Mouse (Mus musculus) kidney, adult 2 months (tissue): ENCODE measurements around the gene Chrne. TPM values are rescaled to one million over a fixed set of nuclear protein-coding genes. Genes with fewer than 3 reads are reported as not detected.
"Not testable (repeated sequence)": the region's sequence is repeated elsewhere in the genome, so short reads cannot be mapped to it uniquely, and the experiment has no call there.

ENCODE experiments used
- DNase-seq: peaks from one replicate; pipeline ENCODE4 v3.0.0; 2021
- H3K27ac ChIP-seq: fragments of 200-500 bp; 2 replicates; pipeline ENCODE4 v1.5.1; 2012; ENCODE audit warnings: low read depth, low read length, control low read depth, inconsistent platforms; ENCODE audit not compliant: insufficient read depth
- H3K27me3 ChIP-seq: fragments of 200-500 bp; replicated peaks from 2 replicates; pipeline ENCODE4 v1.6.1; 2012; ENCODE audit warnings: mild to moderate bottlenecking, moderate library complexity, low read length, inconsistent platforms; ENCODE audit not compliant: control insufficient read depth, insufficient read depth
- H3K36me3 ChIP-seq: fragments of 200-500 bp; 2 replicates; pipeline ENCODE4 v1.6.1; 2012; ENCODE audit warnings: mild to moderate bottlenecking, moderate library complexity, low read length, inconsistent platforms; ENCODE audit not compliant: control insufficient read depth, insufficient read depth
- H3K4me1 ChIP-seq: fragments of 200-500 bp; 2 replicates; pipeline ENCODE4 v1.6.1; 2011; ENCODE audit warnings: low read length; ENCODE audit not compliant: control insufficient read depth, insufficient read depth
- H3K4me3 ChIP-seq: fragments of 200-500 bp; 2 replicates; pipeline ENCODE4 v1.5.1; 2011; ENCODE audit warnings: mild to moderate bottlenecking, low read depth, low read length, control low read depth; ENCODE audit not compliant: insufficient read depth
- CTCF ChIP-seq: fragments of 200-500 bp; conservative IDR thresholded peaks from 2 replicates; pipeline ENCODE4 v1.5.1; 2011; ENCODE audit warnings: low read depth, mild to moderate bottlenecking, control low read depth, low read length, moderate library complexity, mixed read lengths; ENCODE audit not compliant: insufficient read depth, insufficient read length
- POLR2A ChIP-seq: fragments of 200-500 bp; IDR thresholded peaks from one replicate; pipeline ENCODE4 v1.6.1; 2011; ENCODE audit warnings: low read depth, low read length, control low read depth
- WGBS: fragments of 180-500 bp; shearing (Covaris S2); methylation state at CpG from one replicate; pipeline ENCODE4 v1.1.7; 2018; 5-methylcytosine and 5-hydroxymethylcytosine counted together
- polyA plus RNA-seq: library from polyadenylated mRNA; depleted of rRNA; stranded (reverse); fragments of >200 nt; gene quantifications from 2 replicates; pipeline ENCODE4 v1.2.3, GENCODE M21; 2012; rRNA removed

Chrne gene
- polyA plus RNA-seq, 1 experiment: 1.0 TPM

- H3K27ac ChIP-seq: 0 out of 2 replicates have a peak overlapping the region, but pooled peaks have one; percentile 7
- H3K27me3 ChIP-seq: no peaks in the 10 kb centered on the region
- 31% methylated on average over 3 of the region's 3 CpGs for WGBS
- no peaks in the 10 kb centered on the region for H3K36me3 ChIP-seq
- no peak overlapping the region for H3K4me3 ChIP-seq
- peaks cover 34% of the 10 kb centered on the region for H3K4me1 ChIP-seq
- TF ChIP-seq POLR2A: no peak
- TF ChIP-seq CTCF: no peak
- peak; percentile 43 for DNase-seq
Measured at GRCm38 (mm10) chr11:70577201-70577600, 41.8 kb downstream of the Chrne start.

DNA sequence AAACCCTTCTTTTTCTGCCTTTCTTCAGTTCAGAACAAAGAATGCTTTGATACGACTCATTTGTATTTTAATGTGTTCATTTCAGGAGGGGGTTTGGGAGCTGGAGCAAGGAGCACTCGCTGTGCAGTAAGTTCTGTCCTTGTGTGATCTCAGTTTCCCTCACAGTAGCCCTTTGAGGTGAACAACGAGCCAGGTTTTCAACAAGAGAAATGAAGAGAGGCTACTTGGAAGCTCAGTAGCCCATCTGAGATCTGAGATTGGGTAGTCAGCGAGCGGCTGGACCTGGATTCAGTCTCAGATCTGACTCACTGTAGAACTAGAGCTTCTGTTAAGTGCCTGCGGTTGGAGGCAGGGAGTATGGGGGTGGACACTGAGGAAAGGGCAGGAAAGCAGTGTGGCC lies 45.1 kb downstream of the Chrne start:
- no peak for DNase-seq
- peaks cover 29% of the 10 kb centered on the region for H3K4me1 ChIP-seq
- WGBS: 74% methylated on average over 6 of the region's 6 CpGs
- no peak overlapping the region for H3K27ac ChIP-seq
- TF ChIP-seq CTCF: no peak
- H3K36me3 ChIP-seq: no peaks in the 10 kb centered on the region
- no peaks in the 10 kb centered on the region for H3K27me3 ChIP-seq
- H3K4me3 ChIP-seq: no peak overlapping the region

GRCm38 (mm10) chr11:70572348-70572902 lies 46.6 kb downstream of the Chrne start:
- DNase-seq: no peak
- no peak overlapping the region for H3K27ac ChIP-seq
- TF ChIP-seq CTCF (no peak), POLR2A (no peak)
- H3K36me3 ChIP-seq: no peaks in the 10 kb centered on the region
- no peaks in the 10 kb centered on the region for H3K27me3 ChIP-seq
- WGBS: 22% methylated on average over 5 of the region's 5 CpGs
- no peak overlapping the region for H3K4me3 ChIP-seq
- H3K4me1 ChIP-seq: peaks cover 24% of the 10 kb centered on the region

DNA sequence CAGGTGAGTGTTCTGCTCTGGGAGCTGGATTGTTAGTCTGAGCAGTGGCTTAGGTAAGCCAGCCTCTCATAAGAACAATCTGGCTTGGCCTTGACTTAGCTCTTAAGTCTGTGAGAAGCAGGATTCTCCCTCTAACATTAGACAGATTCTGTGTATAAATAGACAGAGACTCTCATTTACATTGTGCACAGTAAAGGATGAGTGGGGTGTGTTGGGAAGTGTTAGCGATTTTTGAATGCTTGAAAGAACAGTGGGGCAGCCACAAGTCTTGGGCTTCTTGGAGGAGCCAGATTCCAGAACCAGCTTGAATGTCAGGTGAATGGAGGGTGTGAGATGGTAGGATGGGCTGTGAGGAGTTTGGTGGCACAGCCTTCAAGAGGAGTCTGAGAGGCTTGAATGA lies 47.4 kb downstream of the Chrne start:
- TF ChIP-seq POLR2A (no peak), CTCF (no peak)
- H3K4me1 ChIP-seq: peaks cover 20% of the 10 kb centered on the region
- no peaks in the 10 kb centered on the region for H3K36me3 ChIP-seq
- H3K27me3 ChIP-seq: no peaks in the 10 kb centered on the region
- 0 out of 2 replicates have a peak overlapping the region, but pooled peaks have one; percentile 39 for H3K27ac ChIP-seq
- WGBS: 78% methylated on average over 1 of the region's 1 CpGs
- no peak overlapping the region for H3K4me3 ChIP-seq
- no peak for DNase-seq

GRCm38 (mm10) chr11:70570614-70571013 lies 48.4 kb downstream of the Chrne start:
- not testable (repeated sequence) for H3K27me3 ChIP-seq, H3K4me3 ChIP-seq, H3K36me3 ChIP-seq, DNase-seq, H3K27ac ChIP-seq
- peaks cover 18% of the 10 kb centered on the region for H3K4me1 ChIP-seq
- 92% methylated on average over 1 of the region's 1 CpGs for WGBS

- WGBS: 56% methylated on average over 7 of the region's 7 CpGs
- peaks cover 21% of the 10 kb centered on the region for H3K4me1 ChIP-seq
- TF ChIP-seq CTCF (no peak), POLR2A (no peak)
- no peak overlapping the region for H3K4me3 ChIP-seq
- H3K27me3 ChIP-seq: no peaks in the 10 kb centered on the region
- DNase-seq: no peak
- no peak overlapping the region for H3K27ac ChIP-seq
- no peaks in the 10 kb centered on the region for H3K36me3 ChIP-seq
Measured at GRCm38 (mm10) chr11:70566586-70566985, 52.4 kb downstream of the Chrne start.

Other genes with a start within 250 kb of the Chrne start
- gene Pelp1, start 209.2 kb downstream of the Chrne start, polyA plus RNA-seq: 12.4 and 12.9 TPM in 2 replicates
- gene Arrb2, start 186.6 kb downstream of the Chrne start, polyA plus RNA-seq: 30.2 and 33.7 TPM in 2 replicates
- gene Med11, start 167.3 kb downstream of the Chrne start, polyA plus RNA-seq: 27.0 and 27.9 TPM in 2 replicates
- gene Zmynd15, start 159.8 kb downstream of the Chrne start, polyA plus RNA-seq: 11.6 and 12.4 TPM in 2 replicates
- 99.3 and 103 TPM in 2 replicates for gene Cxcl16, start 159.2 kb downstream of the Chrne start, polyA plus RNA-seq
- 0.31 TPM in 1 of 2 replicates, not detected in the other for gene Tm4sf5, start 114.0 kb downstream of the Chrne start, polyA plus RNA-seq
- 0.15 TPM in 1 of 2 replicates, not detected in the other for gene Vmo1, start 104.6 kb downstream of the Chrne start, polyA plus RNA-seq
- 2.8 and 3.3 TPM in 2 replicates for gene Gltpd2, start 100.0 kb downstream of the Chrne start, polyA plus RNA-seq
- 335 and 398 TPM in 2 replicates for gene Psmb6, start 93.8 kb downstream of the Chrne start, polyA plus RNA-seq
- not detected in 2 replicates for gene Gm40193, start 86.3 kb downstream of the Chrne start, polyA plus RNA-seq
- 16.6 and 18.0 TPM in 2 replicates for gene Pld2, start 79.2 kb downstream of the Chrne start, polyA plus RNA-seq
- gene Mink1, start 56.3 kb downstream of the Chrne start, polyA plus RNA-seq: 73.1 and 91.8 TPM in 2 replicates
- gene 4930544D05Rik, start 3.4 kb downstream of the Chrne start, polyA plus RNA-seq: 0.29 TPM in 1 of 2 replicates, not detected in the other
- gene Gp1ba, start 19.9 kb upstream of the Chrne start, polyA plus RNA-seq: 0.03 TPM in 1 of 2 replicates, not detected in the other
- gene Rnf167, start 28.0 kb upstream of the Chrne start, polyA plus RNA-seq: 118 and 123 TPM in 2 replicates
- gene Slc25a11, start 28.3 kb upstream of the Chrne start, polyA plus RNA-seq: 281 and 284 TPM in 2 replicates
- gene Pfn1, start 35.4 kb upstream of the Chrne start, polyA plus RNA-seq: 686 and 750 TPM in 2 replicates
- 9.2 and 30.9 TPM in 2 replicates for gene Eno3, start 38.0 kb upstream of the Chrne start, polyA plus RNA-seq
- gene Spag7, start 50.2 kb upstream of the Chrne start, polyA plus RNA-seq: 44.6 and 59.8 TPM in 2 replicates
- gene Camta2, start 68.9 kb upstream of the Chrne start, polyA plus RNA-seq: 23.6 and 28.7 TPM in 2 replicates
- 5.3 and 5.4 TPM in 2 replicates for gene Inca1, start 80.9 kb upstream of the Chrne start, polyA plus RNA-seq
- 91.0 and 94.9 TPM in 2 replicates for gene Kif1c, start 81.3 kb upstream of the Chrne start, polyA plus RNA-seq
- gene Zfp3, start 145.0 kb upstream of the Chrne start, polyA plus RNA-seq: 1.7 and 2.4 TPM in 2 replicates
- 1.7 and 2.4 TPM in 2 replicates for gene Scimp, start 193.4 kb upstream of the Chrne start, polyA plus RNA-seq
- gene Rabep1, start 225.6 kb upstream of the Chrne start, polyA plus RNA-seq: 3.7 and 4.7 TPM in 2 replicates